Mouse (Mus musculus): ENCODE measurements around the gene Smap2.

Gene Smap2

GRCm38 (mm10) chr4:121021911-121022310, 4.9 kb upstream of the Smap2 start:
- DNase-seq (ENCODE audit: extremely low read depth, low read depth, low spot score) = no peak

DNA sequence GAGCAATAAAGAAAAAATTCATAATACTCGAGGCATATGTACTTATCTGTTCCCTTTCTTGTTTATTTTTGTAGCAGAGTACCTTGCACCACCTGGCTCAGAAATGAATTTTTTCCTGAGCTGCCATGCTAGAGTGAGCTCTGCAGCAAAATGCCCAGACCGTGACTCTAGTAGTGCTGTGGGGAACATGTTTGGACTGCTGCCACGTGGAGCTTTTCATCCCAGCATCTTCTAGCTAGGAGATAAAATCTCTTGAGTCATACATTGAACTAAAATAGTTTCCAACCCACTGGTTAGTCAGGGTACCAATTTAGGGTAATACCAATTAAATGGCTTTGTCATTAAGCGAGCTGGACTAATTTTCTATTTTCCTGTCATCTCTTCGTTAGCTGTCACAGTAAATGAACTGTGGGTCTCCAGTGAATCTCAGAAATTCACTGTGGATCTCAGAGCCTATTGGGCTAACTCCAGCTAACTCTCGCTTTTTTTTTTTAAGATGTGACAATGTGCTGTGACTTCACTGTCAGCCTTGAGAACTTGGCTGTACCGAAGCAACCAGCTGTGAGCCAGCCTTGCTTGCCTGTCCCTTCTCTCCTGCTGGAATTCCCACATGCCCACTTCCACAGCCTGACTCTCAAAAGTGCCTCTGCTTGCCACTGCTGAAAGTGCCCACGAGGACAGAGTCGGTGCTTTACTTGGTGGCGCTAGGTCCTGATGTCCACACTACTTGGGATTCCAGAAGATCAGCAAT, 3.2 kb upstream of the Smap2 start:
- DNase-seq (ENCODE audit: extremely low read depth, low read depth, low spot score) = no peak

DNA sequence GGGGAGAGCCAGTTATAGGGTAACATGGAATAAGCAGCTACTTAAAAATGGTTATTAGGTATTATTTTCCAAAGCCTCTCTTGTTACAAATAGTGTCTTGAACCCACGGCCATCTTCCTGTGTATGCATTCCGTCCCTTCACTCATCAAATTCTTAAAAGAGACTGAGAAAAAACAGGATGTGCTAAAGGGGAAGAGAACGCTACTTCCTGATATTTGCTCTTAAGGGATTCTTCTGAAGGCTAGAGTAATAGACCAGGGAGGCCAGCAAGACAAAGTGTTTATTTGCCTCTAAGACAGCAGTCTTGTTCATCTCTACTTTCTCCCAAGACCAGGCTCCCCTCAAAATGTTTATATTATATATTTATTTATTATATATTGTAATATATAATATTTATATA, 1.2 kb upstream of the Smap2 start:
- no peak for DNase-seq (ENCODE audit: extremely low read depth, low read depth, low spot score)

DNA sequence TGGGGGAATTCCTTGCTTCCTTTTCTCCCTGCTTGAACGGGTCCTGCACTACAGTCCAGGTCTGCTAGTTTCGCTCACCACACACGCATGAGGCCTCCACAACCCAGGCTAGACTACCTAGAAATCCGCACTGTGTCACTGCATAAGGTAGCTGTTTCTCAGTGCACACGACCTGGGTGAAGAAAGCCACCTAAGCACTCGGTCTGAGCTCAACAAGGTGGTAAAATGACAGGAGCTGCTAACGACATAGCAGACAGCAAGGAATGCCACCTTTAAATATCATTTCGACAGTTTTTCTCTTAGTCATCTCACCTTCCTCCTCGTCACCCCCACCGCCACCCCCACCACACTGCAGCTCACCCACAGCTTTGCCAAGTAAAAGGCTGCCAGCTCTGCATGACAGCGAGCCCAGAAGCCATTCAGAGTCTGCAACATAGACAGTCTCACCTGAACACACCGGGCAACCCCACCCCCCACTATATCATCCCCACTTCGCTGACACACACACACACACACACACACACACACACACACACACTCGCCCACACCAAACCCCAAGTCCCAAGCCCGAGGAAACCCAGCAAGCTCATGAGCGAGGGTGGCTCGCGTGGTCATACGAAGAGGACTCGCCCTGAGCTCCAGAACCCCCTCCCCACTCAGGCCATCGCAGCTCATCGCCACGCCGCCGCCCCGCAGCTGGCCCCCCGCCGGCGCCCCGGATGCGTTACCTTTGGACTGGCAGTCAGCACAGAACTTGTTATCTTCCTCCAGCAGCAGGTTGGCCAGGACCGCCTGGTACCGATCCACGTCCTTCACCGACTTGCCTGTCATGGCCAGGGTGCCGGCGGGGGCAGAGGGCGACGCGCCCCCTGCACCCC, 787 bp downstream of the Smap2 start:
- DNase-seq (ENCODE audit: extremely low read depth, low read depth, low spot score) = no peak

DNA sequence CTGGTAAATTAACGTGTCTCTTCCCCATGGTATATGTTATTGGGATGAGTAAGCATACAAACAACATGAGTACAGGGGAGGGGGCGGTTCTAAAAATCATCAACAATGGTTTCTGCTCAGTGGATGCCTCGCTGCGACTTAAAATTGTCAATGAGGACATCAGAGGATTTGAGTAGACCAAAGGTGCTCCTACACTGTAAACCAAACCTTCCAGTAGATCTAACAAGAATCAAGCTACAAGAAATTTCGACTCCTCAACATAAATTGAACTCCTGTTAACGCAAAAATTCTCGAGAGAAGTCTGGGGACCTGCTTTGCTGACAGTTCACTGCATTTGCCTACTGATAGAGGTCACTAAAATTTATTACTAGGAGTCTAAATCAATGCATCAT, 1.8 kb downstream of the Smap2 start:
- no peak for DNase-seq (ENCODE audit: extremely low read depth, low read depth, low spot score)

DNA sequence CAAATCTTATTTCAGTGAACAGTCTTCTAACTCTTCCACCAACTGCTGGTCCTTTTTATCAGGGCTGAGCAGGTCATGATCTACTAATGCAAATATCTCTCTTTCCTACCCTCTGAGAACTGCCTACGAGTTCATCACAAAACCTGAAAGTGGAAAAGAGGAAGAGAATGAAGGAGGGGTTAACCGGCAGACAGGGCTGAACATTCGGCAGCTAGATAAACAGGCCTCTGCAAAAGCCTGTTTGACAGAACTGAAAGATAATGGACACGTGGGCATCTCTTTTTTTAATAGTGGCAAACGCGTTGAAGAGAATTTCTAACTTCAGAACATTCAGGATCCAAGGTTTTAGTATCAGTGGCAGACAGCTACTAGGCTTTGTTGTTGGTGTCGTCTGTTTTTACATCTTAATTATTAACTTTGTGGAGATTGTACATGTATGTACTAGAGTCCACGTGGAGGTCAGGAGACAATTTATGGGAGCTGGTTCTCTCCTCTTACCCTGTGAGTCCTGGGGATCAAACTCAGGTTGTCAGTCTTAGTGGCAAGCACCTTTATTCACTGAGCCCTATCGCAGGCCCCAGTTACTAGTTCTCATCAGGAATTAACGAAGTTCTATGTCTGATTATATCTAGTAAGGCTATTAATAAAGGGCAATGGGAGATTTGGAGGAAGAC, 2.3 kb downstream of the Smap2 start:
- no peak for DNase-seq (ENCODE audit: extremely low read depth, low read depth, low spot score)

GRCm38 (mm10) chr4:121010770-121011549, 6.1 kb downstream of the Smap2 start:
- no peak for DNase-seq (ENCODE audit: extremely low read depth, low read depth, low spot score)

GRCm38 (mm10) chr4:121009151-121009550, 7.9 kb downstream of the Smap2 start:
- DNase-seq (ENCODE audit: extremely low read depth, low read depth, low spot score) = no peak

- DNase-seq (ENCODE audit: extremely low read depth, low read depth, low spot score) = no peak
Observed at GRCm38 (mm10) chr4:121008071-121008745, 8.8 kb downstream of the Smap2 start.

DNA sequence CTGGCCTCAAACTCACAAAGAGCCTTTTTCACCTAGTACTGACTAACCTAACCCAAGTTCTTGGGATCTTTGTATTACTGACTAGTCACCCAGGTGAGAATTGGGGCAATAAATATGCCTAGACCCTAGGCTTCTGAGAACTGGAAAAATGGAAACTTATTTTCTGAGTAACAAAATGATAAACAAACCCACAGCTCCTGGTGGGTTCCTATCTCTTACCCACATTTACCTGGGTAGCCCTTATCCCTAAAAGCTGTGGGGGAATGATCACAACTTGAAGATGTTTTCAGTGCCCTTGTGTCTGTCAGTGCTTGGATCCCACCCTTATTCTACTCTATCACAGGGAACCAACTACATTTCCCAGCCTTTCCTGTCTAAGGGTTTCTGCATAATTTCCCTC, 10.0 kb downstream of the Smap2 start:
- no peak for DNase-seq (ENCODE audit: extremely low read depth, low read depth, low spot score)

- DNase-seq (ENCODE audit: extremely low read depth, low read depth, low spot score) = no peak
Observed at GRCm38 (mm10) chr4:121004679-121005078, 12.4 kb downstream of the Smap2 start.

- DNase-seq (ENCODE audit: extremely low read depth, low read depth, low spot score) = no peak
Observed at GRCm38 (mm10) chr4:121003611-121004091, 13.4 kb downstream of the Smap2 start.

DNA sequence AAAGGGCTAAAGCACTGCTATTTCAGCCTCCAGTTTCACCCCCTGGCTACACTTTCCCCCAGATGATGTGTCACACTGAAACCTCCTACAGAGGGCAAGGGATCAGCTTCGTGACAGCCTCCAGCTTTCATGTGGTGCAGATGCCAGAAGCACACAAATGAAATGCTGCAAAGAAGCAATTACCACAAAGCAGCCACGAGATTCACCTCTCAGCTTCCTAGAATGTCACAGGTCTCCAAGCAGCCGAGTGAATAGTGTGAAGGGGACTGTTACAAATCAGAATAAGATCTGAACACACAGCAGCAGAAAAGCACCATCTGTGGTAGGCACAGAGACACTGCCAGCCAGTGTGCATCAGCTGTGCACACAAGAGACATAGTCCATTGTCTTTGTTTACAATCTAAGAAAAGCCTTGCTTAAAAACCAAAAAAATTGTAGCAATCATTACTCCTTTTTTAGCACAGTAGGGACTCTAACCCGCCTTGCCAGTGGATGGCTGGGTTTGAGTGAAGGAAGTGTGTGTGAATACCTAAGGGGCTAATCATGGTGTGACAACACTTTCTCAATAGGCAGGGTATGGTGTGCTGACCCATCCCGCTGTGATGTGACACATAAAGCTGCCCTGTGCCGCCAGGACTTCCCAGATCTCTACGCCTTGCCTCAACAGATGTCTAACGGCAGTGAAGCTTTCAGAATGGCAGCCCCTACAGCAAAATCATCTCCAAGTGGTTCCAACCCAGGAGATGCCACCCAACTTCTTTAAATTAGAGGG, 14.5 kb downstream of the Smap2 start:
- DNase-seq (ENCODE audit: extremely low read depth, low read depth, low spot score) = no peak

DNA sequence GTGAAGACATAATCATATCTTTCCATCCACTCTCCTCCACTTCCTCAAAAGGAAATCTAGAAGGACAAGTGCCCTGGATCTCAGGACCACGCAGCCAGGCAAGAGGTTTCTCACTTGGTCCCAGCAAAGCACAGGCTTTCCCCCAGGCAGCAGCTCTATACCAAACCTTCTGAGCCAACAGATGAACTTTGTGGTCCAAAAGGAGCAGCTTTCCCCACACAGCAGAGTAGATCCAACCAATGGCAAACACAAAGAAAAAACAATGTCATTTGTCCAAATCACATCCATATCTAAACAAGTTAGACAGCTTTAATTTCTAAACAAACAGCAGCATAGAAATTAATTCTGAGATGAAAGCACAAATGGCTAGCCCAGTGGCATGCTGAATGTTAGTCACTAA, 15.4 kb downstream of the Smap2 start:
- no peak for DNase-seq (ENCODE audit: extremely low read depth, low read depth, low spot score)

GRCm38 (mm10) chr4:121001042-121001441, 16.0 kb downstream of the Smap2 start:
- DNase-seq (ENCODE audit: extremely low read depth, low read depth, low spot score) = no peak

DNA sequence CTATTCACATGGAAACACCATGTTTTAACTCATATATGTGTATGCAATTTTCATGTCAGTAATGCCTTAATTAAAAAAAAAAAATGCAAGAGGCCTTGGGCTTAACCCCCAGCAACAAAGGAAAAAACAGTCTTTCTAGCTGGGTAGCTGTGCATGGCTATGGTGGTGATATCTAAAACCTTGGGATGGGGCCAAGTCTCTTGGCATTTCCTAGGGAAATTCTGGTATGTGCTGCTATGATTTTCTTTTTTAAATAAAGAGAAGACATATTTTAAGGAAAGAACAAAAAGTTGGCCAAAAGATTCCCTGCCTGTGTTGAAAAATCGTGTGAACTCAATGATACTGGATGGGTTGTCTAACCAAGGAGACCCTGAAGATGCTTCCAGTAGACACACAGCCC, 21.1 kb downstream of the Smap2 start:
- no peak for DNase-seq (ENCODE audit: extremely low read depth, low read depth, low spot score)

DNA sequence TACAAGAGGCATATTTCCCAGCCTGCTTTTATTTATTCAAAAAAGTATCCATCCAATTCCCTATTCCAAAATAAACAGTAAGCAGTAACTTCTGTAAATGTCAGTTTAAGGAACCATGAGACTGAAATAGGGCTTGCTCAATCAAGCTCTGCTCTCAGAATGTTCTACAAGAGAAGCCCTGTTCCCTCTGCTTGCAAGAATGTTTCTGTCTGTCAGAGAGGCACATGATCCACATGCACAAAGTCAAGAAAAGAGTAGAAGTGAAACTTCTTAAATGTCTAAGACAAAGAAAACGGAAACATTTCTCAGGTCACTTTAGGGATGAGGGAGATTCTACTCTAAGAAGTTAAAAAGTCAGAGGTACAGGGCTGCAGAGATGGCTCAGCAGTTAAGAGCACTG, 24.0 kb downstream of the Smap2 start:
- DNase-seq (ENCODE audit: extremely low read depth, low read depth, low spot score) = no peak

GRCm38 (mm10) chr4:120992284-120992683, 24.8 kb downstream of the Smap2 start:
- no peak for DNase-seq (ENCODE audit: extremely low read depth, low read depth, low spot score)

DNA sequence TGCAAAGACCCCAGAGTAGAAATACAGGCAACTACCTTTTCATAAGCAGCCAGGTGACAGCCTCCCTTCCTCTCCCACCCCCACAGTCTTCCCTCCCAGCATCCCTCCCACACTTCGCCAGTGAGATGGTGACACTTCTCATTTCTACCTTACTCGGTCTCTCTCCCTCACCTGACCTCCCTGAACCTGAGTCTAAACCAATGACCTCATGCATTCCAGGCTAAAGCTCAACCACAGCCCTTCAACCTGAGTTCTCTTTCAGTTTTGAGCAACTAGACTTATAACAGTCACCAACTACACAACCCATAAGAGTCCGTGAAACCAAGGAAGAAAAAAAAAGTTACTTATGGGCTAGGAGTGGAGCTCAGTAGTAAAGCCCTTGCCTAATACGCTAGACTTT, 29.7 kb downstream of the Smap2 start:
- DNase-seq (ENCODE audit: extremely low read depth, low read depth, low spot score) = no peak

GRCm38 (mm10) chr4:120986446-120986845, 30.6 kb downstream of the Smap2 start:
- no peak for DNase-seq (ENCODE audit: extremely low read depth, low read depth, low spot score)

All from fat pad, adult 2 months (tissue).